Mouse (Mus musculus): ENCODE data around the gene Prdm2. TPM values are rescaled to one million over a fixed set of nuclear protein-coding genes. Genes with fewer than 3 reads are reported as not detected.

The Prdm2 gene
- polyA plus RNA-seq, 1 experiment from 2014 or later, result 5.0 TPM

DNA sequence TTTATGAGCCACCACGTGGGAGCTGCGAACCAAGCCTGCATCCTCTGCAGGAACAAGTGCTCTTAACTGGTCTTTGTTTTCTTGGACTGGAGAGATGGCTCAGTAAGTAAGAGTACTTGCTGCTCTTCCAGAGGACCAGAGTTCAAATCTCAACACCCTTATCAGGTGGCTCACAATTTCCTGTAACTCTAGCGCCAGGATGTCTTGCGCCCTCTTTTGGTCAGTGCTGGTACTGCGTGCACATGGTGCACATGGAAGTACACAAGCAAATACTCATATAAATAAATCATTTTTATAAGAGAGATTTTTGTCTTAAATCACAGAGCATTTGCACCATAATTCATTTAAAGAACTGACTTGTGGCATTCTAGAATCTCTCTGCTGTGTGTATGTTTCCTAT, 35.3 kb upstream of the Prdm2 start:
- no peaks in the 10 kb centered on the region for H3K36me3 ChIP-seq (ENCODE audit: control insufficient read depth, insufficient read depth, low read length)
- no peak overlapping the region for H3K4me2 ChIP-seq (replicated peaks; ENCODE audit: low read depth)
- no peaks in the 10 kb centered on the region for H3K4me1 ChIP-seq (replicated peaks; ENCODE audit: control insufficient read depth, insufficient read depth)
- no peak overlapping the region for H3K4me3 ChIP-seq (ENCODE audit: low read depth, low read length)
- H3K9ac ChIP-seq (ENCODE audit: low read length), result no peak overlapping the region
- 81% methylated on average over 5 of the region's 5 CpGs for WGBS
- H3K9me3 ChIP-seq (ENCODE audit: control insufficient read depth, low read length), result no peaks in the 10 kb centered on the region
- H3K27ac ChIP-seq (replicated peaks), result no peak overlapping the region
- TF ChIP-seq CTCF (IDR thresholded peaks at IDR 0.05; ENCODE audit: low read depth) (peak; percentile 61), EP300 (optimal IDR thresholded peaks at IDR 0.05) (no peak)
- ATAC-seq (ENCODE audit: low FRiP score, low TSS enrichment) (no peak), DNase-seq (ENCODE audit: low spot score) (no peak)
- H3K27me3 ChIP-seq (ENCODE audit: control insufficient read depth, insufficient read depth, low read length), result no peaks in the 10 kb centered on the region

DNA sequence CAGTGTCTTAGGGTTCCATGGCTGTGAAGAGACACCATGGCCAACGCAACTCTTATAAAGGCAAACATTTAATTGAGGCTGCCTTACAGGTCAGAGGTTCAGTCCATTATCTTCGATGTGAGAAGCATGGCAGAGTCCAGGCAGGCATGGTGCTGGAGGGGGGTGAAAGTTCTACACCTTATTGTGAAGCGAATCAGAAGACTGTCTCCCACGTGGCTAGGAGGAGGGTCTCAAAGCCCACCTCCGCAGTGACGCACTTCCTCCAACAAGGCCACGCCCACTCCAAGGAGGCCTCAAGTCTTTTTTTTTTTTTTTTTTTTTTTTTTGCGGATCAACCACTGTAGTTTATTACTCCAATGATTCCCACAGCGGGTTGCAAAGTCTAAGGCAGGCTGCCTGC, 28.5 kb upstream of the Prdm2 start:
- H3K36me3 ChIP-seq (ENCODE audit: control insufficient read depth, insufficient read depth, low read length), result no peaks in the 10 kb centered on the region
- no peaks in the 10 kb centered on the region for H3K9me3 ChIP-seq (ENCODE audit: control insufficient read depth, low read length)
- TF ChIP-seq CTCF (IDR thresholded peaks at IDR 0.05; ENCODE audit: low read depth), result no peak
- TF ChIP-seq EP300 (optimal IDR thresholded peaks at IDR 0.05), result no peak
- no peak overlapping the region for H3K4me2 ChIP-seq (replicated peaks; ENCODE audit: low read depth)
- DNase-seq (ENCODE audit: low spot score) (no peak), ATAC-seq (ENCODE audit: low FRiP score, low TSS enrichment) (no peak)
- no peaks in the 10 kb centered on the region for H3K27me3 ChIP-seq (ENCODE audit: control insufficient read depth, insufficient read depth, low read length)
- no peak overlapping the region for H3K27ac ChIP-seq (replicated peaks)
- WGBS, result 77% methylated on average over 8 of the region's 9 CpGs
- no peak overlapping the region for H3K9ac ChIP-seq (ENCODE audit: low read length)
- H3K4me1 ChIP-seq (replicated peaks; ENCODE audit: control insufficient read depth, insufficient read depth), result no peaks in the 10 kb centered on the region
- no peak overlapping the region for H3K4me3 ChIP-seq (ENCODE audit: low read depth, low read length)

DNA sequence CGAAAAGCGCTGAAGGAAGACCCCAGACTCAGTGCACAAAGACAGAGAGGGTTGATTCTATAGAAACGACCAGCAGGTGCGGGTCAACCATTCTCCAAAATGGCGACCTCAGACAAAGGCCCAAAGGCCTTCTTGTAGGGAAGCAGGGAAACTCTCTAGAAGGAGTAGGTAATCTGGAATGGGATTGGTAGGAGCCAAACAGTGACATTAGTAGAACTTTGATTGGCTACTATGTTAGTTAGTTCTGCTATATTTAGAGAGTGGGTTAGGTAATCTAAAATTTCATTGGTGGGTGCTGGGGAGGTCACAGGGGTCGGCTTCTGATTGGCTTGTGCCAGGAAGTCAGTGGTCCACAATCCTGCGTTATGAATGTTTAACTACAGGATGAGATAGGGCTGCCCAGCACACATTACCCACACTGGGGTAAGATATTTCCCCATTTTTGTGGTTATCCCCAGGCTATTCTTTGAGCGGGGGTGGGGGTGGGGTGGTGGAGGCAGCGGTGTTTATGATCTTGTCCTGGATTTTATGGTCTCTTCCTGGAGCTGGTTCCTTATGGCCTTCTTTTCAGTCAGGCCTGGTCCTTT, 26.9 kb upstream of the Prdm2 start:
- Histone ChIP-seq H3K4me1 (replicated peaks; ENCODE audit: control insufficient read depth, insufficient read depth) (no peaks in the 10 kb centered on the region), H3K27ac (replicated peaks) (no peak overlapping the region), H3K4me2 (replicated peaks; ENCODE audit: low read depth) (no peak overlapping the region), H3K4me3 (ENCODE audit: low read depth, low read length) (no peak overlapping the region), H3K27me3 (ENCODE audit: control insufficient read depth, insufficient read depth, low read length) (no peaks in the 10 kb centered on the region), H3K9ac (ENCODE audit: low read length) (no peak overlapping the region), H3K9me3 (ENCODE audit: control insufficient read depth, low read length) (no peaks in the 10 kb centered on the region), H3K36me3 (ENCODE audit: control insufficient read depth, insufficient read depth, low read length) (no peaks in the 10 kb centered on the region)
- DNase-seq (ENCODE audit: low spot score), result no peak
- WGBS, result 87% methylated on average over 9 of the region's 9 CpGs
- TF ChIP-seq CTCF (IDR thresholded peaks at IDR 0.05; ENCODE audit: low read depth), result no peak
- TF ChIP-seq EP300 (optimal IDR thresholded peaks at IDR 0.05), result no peak
- no peak for ATAC-seq (ENCODE audit: low FRiP score, low TSS enrichment)

DNA sequence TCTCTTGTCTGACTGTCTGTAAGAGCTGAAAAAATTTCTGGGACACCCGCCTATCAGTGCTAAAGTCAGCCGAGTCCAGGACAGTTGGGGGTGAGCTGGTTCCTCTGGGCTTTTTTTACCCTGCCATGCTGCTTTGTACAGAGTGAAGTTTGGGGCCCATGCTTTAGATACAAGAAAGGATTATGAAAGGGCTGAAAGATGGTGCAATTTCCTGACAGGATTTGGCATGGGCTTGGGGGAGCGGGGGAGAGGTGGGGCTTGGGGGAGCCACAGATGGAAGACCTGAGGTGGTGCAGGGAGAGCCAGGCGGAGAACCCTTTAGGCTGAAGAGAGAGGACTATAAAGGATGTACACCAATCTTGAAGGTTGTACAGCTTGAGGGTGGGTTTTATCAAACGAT, 26.3 kb upstream of the Prdm2 start:
- no peak for DNase-seq (ENCODE audit: low spot score)
- no peak for TF ChIP-seq CTCF (IDR thresholded peaks at IDR 0.05; ENCODE audit: low read depth)
- no peak for TF ChIP-seq EP300 (optimal IDR thresholded peaks at IDR 0.05)
- Histone ChIP-seq H3K9ac (ENCODE audit: low read length) (no peak overlapping the region), H3K4me3 (ENCODE audit: low read depth, low read length) (no peak overlapping the region), H3K4me1 (replicated peaks; ENCODE audit: control insufficient read depth, insufficient read depth) (no peaks in the 10 kb centered on the region), H3K9me3 (ENCODE audit: control insufficient read depth, low read length) (no peaks in the 10 kb centered on the region), H3K36me3 (ENCODE audit: control insufficient read depth, insufficient read depth, low read length) (no peaks in the 10 kb centered on the region), H3K27ac (replicated peaks) (no peak overlapping the region), H3K4me2 (replicated peaks; ENCODE audit: low read depth) (no peak overlapping the region), H3K27me3 (ENCODE audit: control insufficient read depth, insufficient read depth, low read length) (no peaks in the 10 kb centered on the region)
- WGBS, result 92% methylated on average over 5 of the region's 5 CpGs
- ATAC-seq (ENCODE audit: low FRiP score, low TSS enrichment), result no peak

DNA sequence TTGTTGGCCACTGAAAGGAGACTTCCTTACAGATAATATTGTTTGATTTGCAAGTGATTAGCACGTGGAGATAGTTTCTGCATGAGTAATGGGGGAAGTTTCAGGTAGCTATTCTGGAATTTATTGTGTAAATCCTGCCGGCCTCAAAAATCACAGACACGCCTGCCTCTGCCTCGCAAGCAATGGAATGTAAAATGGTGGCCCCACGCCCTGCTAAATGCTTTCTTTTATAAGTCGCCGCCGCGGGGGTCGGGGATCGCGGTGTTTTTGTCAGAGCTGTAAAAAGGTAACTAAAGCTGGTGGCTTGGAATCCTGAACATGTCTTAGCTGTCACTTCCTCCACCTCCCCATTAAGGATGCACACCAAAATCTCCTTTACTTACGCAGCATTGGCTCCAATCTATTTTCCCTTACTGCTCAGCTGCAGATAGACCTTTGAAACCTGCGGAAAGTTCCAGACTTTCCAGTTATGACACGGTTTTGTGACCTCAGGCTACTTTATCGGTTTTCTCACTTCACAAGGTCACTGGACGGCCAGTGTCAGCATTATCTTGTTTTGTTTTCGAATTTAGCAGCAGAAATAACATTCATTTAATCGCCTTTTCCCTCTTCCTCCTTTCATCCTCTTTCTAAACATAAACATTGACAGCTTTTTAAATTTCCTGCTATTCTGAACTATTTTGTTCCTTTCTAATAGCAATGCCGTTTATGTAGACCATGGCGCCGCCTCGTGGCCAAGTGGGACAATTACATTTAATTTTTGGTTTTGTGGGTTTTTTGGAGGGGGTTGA, 25.6 kb upstream of the Prdm2 start:
- Histone ChIP-seq H3K4me1 (replicated peaks; ENCODE audit: control insufficient read depth, insufficient read depth) (no peaks in the 10 kb centered on the region), H3K27ac (replicated peaks) (no peak overlapping the region), H3K4me2 (replicated peaks; ENCODE audit: low read depth) (peak overlapping the region; percentile 27; the same call in 1 of the 2 replicates), H3K9ac (ENCODE audit: low read length) (no peak overlapping the region), H3K27me3 (ENCODE audit: control insufficient read depth, insufficient read depth, low read length) (no peaks in the 10 kb centered on the region), H3K36me3 (ENCODE audit: control insufficient read depth, insufficient read depth, low read length) (no peaks in the 10 kb centered on the region), H3K9me3 (ENCODE audit: control insufficient read depth, low read length) (no peaks in the 10 kb centered on the region), H3K4me3 (ENCODE audit: low read depth, low read length) (no peak overlapping the region)
- ATAC-seq (ENCODE audit: low FRiP score, low TSS enrichment), result no peak
- no peak for TF ChIP-seq EP300 (optimal IDR thresholded peaks at IDR 0.05)
- peak; percentile 87 for TF ChIP-seq CTCF (IDR thresholded peaks at IDR 0.05; ENCODE audit: low read depth)
- peak; percentile 45 for DNase-seq (ENCODE audit: low spot score)
- 21% methylated on average over 23 of the region's 23 CpGs for WGBS

DNA sequence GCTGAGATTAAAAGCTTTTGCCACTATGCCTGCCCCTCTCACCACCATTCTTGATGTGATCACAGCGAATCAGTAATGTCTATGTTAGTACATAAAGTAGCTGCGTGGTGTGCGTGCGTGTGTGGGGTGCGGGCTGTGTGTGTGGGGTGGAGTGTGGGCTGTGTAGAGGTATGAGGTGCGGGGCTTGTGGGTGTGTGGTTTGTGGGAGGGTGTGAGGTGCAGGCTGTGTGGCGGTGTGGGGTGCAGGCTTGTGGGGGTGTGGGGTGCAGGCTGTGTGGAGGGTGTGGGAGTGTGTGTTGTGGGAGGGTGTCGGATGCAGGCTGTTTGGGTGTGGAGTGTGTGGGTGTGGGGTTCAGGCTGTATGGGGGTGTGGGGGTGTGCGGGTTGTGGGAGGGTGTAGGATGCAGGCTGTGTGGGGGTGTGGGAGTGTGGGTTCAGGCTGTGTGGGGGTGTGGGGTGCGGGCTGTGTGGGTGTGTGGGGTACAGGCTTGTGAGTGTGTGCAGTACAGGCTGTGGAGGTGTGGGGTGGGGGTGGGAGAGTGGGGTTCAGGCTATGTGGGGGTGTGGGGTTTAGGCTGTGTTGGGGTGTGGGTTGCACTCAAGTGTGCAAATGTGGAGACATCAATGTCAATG, 19.1 kb upstream of the Prdm2 start:
- peak; percentile 45; the same call in 1 of the 2 replicates for ATAC-seq (ENCODE audit: low FRiP score, low TSS enrichment)
- no peak for TF ChIP-seq EP300 (optimal IDR thresholded peaks at IDR 0.05)
- TF ChIP-seq CTCF (IDR thresholded peaks at IDR 0.05; ENCODE audit: low read depth), result no peak
- Histone ChIP-seq H3K27me3 (ENCODE audit: control insufficient read depth, insufficient read depth, low read length) (no peaks in the 10 kb centered on the region), H3K4me1 (replicated peaks; ENCODE audit: control insufficient read depth, insufficient read depth) (no peaks in the 10 kb centered on the region), H3K36me3 (ENCODE audit: control insufficient read depth, insufficient read depth, low read length) (no peaks in the 10 kb centered on the region), H3K9me3 (ENCODE audit: control insufficient read depth, low read length) (no peaks in the 10 kb centered on the region), H3K4me3 (ENCODE audit: low read depth, low read length) (no peak overlapping the region), H3K27ac (replicated peaks) (no peak overlapping the region), H3K4me2 (replicated peaks; ENCODE audit: low read depth) (no peak overlapping the region), H3K9ac (ENCODE audit: low read length) (no peak overlapping the region)
- no peak for DNase-seq (ENCODE audit: low spot score)
- WGBS, result 83% methylated on average over 10 of the region's 10 CpGs

All from stomach, postnatal 0 days (tissue).